Mouse (Mus musculus): Measurements from ENCODE around the gene Crim1.
A peak's percentile ranks its signal among the peaks of the same experiment; 100 is the strongest.

Gene Crim1

GRCm38 (mm10) chr17:78211881-78212280 lies 11.8 kb downstream of the Crim1 start:
- DNase-seq = no peak

GRCm38 (mm10) chr17:78213128-78213527 lies 13.1 kb downstream of the Crim1 start:
- DNase-seq = no peak

- DNase-seq = no peak
Measured at GRCm38 (mm10) chr17:78216526-78216925, 16.5 kb downstream of the Crim1 start.

GRCm38 (mm10) chr17:78217406-78217805 lies 17.4 kb downstream of the Crim1 start:
- no peak for DNase-seq

- DNase-seq = no peak
Measured at GRCm38 (mm10) chr17:78218506-78219232, 18.6 kb downstream of the Crim1 start.

- DNase-seq = peak; percentile 46 to 70
Measured at GRCm38 (mm10) chr17:78221007-78221642, 21.1 kb downstream of the Crim1 start.

- DNase-seq = no peak
Measured at GRCm38 (mm10) chr17:78221860-78222259, 21.8 kb downstream of the Crim1 start.

GRCm38 (mm10) chr17:78223988-78224387 lies 23.9 kb downstream of the Crim1 start:
- no peak for DNase-seq

GRCm38 (mm10) chr17:78225547-78225946 lies 25.5 kb downstream of the Crim1 start:
- no peak for DNase-seq

- no peak for DNase-seq
Measured at GRCm38 (mm10) chr17:78227211-78227610, 27.2 kb downstream of the Crim1 start.

GRCm38 (mm10) chr17:78231567-78231966 lies 31.5 kb downstream of the Crim1 start:
- DNase-seq = no peak

GRCm38 (mm10) chr17:78232703-78233102 lies 32.7 kb downstream of the Crim1 start:
- peak in 1 of 2 experiments; percentile 14 for DNase-seq

GRCm38 (mm10) chr17:78233873-78234272 lies 33.8 kb downstream of the Crim1 start:
- DNase-seq = peak; percentile 49 to 57

- no peak for DNase-seq
Measured at GRCm38 (mm10) chr17:78236126-78236525, 36.1 kb downstream of the Crim1 start.

GRCm38 (mm10) chr17:78237954-78238353 lies 37.9 kb downstream of the Crim1 start:
- peak; percentile 28 to 47 for DNase-seq

- no peak for DNase-seq
Measured at GRCm38 (mm10) chr17:78240161-78240560, 40.1 kb downstream of the Crim1 start.

GRCm38 (mm10) chr17:78241238-78241637 lies 41.2 kb downstream of the Crim1 start:
- DNase-seq = no peak

GRCm38 (mm10) chr17:78244752-78245151 lies 44.7 kb downstream of the Crim1 start:
- no peak for DNase-seq

- no peak for DNase-seq
Measured at GRCm38 (mm10) chr17:78245444-78245843, 45.4 kb downstream of the Crim1 start.

- no peak for DNase-seq
Measured at GRCm38 (mm10) chr17:78246634-78247383, 46.8 kb downstream of the Crim1 start.

- DNase-seq = no peak
Measured at GRCm38 (mm10) chr17:78248197-78248596, 48.1 kb downstream of the Crim1 start.

- no peak for DNase-seq
Measured at GRCm38 (mm10) chr17:78248943-78249342, 48.9 kb downstream of the Crim1 start.

GRCm38 (mm10) chr17:78250149-78250938 lies 50.3 kb downstream of the Crim1 start:
- DNase-seq = no peak
